Mouse (Mus musculus) CH12.LX (cell line): ENCODE results near the gene Cep63.

Experiments
- CTCF ChIP-seq, 2 experiments: IDR thresholded peaks in 1 of 2; conservative IDR thresholded peaks in 1 of 2; 2 replicates each; pipeline ENCODE4 v1.5.1; 2011 to 2012; ENCODE audit warnings: low read depth in 2 of 2, low read length in 2 of 2, improper control_type of control experiment in 1 of 2, inconsistent platforms in 1 of 2, mild to moderate bottlenecking in 1 of 2, moderate library complexity in 1 of 2
- EP300 ChIP-seq: IDR thresholded peaks from 2 replicates; pipeline ENCODE4 v1.6.1; 2011; ENCODE audit warnings: low read length, improper control_type of control experiment
- KAT2A ChIP-seq: IDR thresholded peaks from 2 replicates; pipeline ENCODE4 v1.6.1; 2012; ENCODE audit warnings: low read length, improper control_type of control experiment, inconsistent platforms; ENCODE audit not compliant: insufficient replicate concordance
- MAFK ChIP-seq: IDR thresholded peaks from 2 replicates; pipeline ENCODE4 v1.6.1; 2011; ENCODE audit warnings: low read length, improper control_type of control experiment; ENCODE audit not compliant: insufficient replicate concordance
- MAX ChIP-seq: IDR thresholded peaks from 2 replicates; pipeline ENCODE4 v1.6.1; 2011; ENCODE audit warnings: low read length, improper control_type of control experiment
- MEF2A ChIP-seq: IDR thresholded peaks from 2 replicates; pipeline ENCODE4 v1.6.1; 2014; ENCODE audit warnings: low read depth, mild to moderate bottlenecking, inconsistent platforms, low read length, improper control_type of control experiment, borderline replicate concordance
- POLR2A ChIP-seq: IDR thresholded peaks from 2 replicates; pipeline ENCODE4 v1.6.1; 2011; ENCODE audit warnings: low read depth, mild to moderate bottlenecking, improper control_type of control experiment, low read length
- SIN3A ChIP-seq: IDR thresholded peaks from 2 replicates; pipeline ENCODE4 v1.6.1; 2012; ENCODE audit warnings: low read length, improper control_type of control experiment, inconsistent platforms
- TCF12 ChIP-seq: IDR thresholded peaks from 2 replicates; pipeline ENCODE4 v1.6.1; 2014; ENCODE audit warnings: low read depth, mild to moderate bottlenecking, inconsistent platforms, low read length, improper control_type of control experiment
- USF1 ChIP-seq: IDR thresholded peaks from 2 replicates; pipeline ENCODE4 v1.6.1; 2014; ENCODE audit warnings: low read depth, mild to moderate bottlenecking, inconsistent platforms, low read length, improper control_type of control experiment

DNA sequence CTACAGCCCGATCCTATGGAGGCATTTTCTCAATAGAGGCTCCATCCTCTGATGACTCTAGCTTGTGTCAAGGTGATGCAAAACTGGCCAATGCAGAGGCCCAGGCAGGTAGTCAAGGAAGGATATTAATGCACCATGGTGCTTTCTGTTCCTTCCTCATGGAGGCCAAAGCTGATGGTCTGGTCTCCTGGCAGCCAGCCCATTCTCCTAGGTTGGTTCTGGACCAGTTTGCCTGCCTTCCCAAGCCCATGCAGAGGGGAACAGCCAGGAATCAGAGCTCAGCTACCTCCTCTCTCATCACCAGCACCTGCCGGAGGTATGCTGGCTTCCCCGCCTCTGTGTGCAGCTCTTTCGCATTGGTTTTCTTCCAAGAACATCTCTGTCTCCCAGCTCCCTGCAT is 89.4 kb downstream of the Cep63 start:
- TF ChIP-seq POLR2A (no peak), EP300 (no peak), USF1 (no peak), CTCF (conservative IDR thresholded peaks at IDR 0.05 in 1 of 2, IDR thresholded peaks at IDR 0.05 in 1 of 2; ENCODE audit: low read depth in 2 of 2, low read length in 2 of 2) (no peak), KAT2A (no peak), MAFK (no peak), MAX (no peak), TCF12 (no peak), SIN3A (no peak), MEF2A (no peak)
